Mouse (Mus musculus) B cell, adult 2 months (primary cell): ENCODE measurements around the gene Peli3.
"Not testable (repeated sequence)": the region's sequence is repeated elsewhere in the genome, so short reads cannot be mapped to it uniquely, and the experiment has no call there.

Experiments
- DNase-seq, 2 experiments: peaks; one replicate each; pipeline ENCODE4 v3.0.0; 2022

The Peli3 gene

DNA sequence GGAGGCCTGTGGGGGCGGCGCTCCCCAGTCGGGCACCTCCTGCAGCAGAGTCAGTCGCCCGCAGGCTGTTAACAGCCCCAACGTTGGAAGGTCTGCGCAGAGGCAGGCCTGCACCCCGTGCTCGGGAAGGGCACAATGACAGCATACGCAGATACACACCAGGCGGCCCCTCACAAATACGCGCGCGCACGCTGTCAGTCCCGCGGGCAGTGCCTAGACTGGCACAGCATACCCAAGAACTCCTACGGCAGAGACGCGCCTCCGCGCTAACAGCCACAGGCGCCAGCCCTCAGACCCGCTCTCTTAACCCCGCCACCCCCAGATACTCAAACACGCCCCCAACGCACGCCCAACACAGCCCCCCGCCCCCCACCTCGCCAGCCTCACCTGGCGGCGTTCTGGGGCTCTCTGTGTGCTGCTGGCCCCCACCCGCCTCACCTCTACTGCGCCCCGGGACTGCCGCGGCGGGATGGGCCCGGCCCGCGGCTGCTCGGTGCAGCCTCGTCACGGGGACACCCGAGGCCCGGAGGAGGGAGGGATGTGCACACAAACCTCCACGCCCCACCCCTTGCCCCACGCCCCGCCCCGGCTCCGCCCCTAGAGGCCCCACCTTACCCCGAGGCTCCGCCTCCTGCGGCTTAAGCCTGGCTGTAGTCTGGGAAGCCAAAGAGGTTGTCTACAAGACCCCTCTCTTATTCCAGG is at the start of gene Peli3:
Gene Peli3, minus strand, starts transcription at position 577 of the 702 bp plus-strand sequence.
- DNase-seq, result peak; percentile 85

GRCm38 (mm10) chr19:4992371-4992770 is 49.4 kb upstream of the Peli3 start:
- peak in 1 of 2 experiments; percentile 12 for DNase-seq

GRCm38 (mm10) chr19:4990716-4991115 is 47.8 kb upstream of the Peli3 start:
- DNase-seq, result no peak

DNA sequence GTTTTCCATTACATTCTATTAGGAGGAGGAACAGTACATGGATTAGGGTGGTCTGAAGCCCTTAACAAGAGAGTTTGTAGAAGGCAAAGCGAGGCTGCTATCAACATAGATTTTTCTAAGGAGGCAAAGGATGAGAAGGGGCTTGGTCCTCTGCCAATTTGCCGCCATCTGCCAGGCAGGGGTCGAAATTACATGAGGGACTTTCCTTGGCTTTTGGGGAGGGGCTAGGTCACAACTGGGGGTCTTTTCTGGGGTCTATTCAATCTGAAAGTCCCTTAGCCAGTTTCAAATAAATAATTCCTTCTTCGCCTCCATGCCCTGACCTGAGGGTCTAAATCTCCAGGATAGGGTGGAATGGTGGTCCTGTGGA is 47.3 kb upstream of the Peli3 start, which contains the start of gene Npas4:
Gene Npas4, minus strand, starts transcription at position 61 of the 370 bp plus-strand sequence.
- DNase-seq, result no peak

DNA sequence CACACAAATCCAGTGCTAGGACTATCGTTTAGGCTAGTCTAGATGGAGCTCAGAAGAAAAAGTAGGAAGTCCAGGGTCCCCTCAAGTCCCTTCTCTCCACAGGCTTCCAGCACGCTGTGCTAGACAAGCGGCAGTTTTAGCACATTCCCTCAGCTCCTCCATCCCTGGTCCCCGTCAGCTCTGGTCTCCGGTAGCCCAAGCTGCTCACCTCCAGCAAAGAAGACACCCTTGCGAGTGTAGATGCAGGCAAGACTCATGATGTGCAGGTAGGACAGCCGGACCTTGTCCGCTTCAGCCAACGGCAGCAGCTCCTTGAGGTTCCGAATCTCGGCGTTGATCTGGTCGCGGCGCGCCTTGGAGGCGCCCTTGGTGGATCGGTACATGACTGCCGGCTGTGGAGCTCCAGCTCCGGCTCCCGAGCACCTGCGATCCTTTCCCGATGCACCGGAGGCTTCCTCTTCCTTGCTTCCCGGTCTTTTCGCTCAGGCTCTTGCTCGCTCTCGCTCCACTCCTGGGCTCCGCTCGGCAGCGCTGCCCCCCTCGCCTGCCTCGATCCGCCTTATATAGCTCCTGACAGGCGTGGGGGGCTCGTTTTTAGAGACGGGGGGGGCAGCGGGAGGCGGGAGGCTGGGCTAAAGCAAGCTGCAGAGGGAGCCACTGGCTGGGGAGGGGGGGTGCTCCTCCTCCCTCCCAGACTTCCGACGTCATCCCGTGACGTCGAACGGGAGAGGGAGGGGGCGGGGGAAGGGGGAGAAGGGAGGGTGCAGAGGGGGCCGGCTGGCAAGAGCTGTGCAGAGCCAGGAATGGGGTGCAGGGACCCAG is 46.7 kb upstream of the Peli3 start:
- no peak for DNase-seq

DNA sequence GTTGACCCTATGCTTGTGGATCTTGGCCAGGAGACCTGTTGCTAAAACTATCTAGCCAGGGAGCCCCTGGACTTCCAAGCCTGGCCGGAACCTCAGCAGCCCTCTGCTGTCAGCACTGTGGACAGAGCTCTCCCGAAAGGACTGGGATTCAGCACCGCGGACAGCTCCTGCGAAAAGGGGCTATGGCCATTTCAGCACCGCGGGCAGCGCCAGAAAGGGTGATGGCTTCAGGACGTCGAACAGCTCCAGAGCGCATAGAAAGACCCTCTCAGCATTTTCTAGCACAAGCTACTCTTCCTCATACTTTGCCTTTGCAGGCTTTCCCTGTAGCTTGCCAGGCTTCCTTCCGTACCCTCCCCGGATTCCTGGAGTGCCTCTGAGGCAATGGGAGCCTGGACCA is 46.1 kb upstream of the Peli3 start:
- peak; percentile 79 to 81 for DNase-seq

- DNase-seq, result peak; percentile 60 to 67
Measured at GRCm38 (mm10) chr19:4981767-4982166, 38.8 kb upstream of the Peli3 start.

- DNase-seq, result peak; percentile 15 to 25
Measured at GRCm38 (mm10) chr19:4968236-4968635, 25.3 kb upstream of the Peli3 start.

GRCm38 (mm10) chr19:4961928-4962601 is 19.1 kb upstream of the Peli3 start, which contains the start of gene Mrpl11:
Gene Mrpl11 (plus strand): TSS chr19:4962147.
- DNase-seq, result peak; percentile 89

DNA sequence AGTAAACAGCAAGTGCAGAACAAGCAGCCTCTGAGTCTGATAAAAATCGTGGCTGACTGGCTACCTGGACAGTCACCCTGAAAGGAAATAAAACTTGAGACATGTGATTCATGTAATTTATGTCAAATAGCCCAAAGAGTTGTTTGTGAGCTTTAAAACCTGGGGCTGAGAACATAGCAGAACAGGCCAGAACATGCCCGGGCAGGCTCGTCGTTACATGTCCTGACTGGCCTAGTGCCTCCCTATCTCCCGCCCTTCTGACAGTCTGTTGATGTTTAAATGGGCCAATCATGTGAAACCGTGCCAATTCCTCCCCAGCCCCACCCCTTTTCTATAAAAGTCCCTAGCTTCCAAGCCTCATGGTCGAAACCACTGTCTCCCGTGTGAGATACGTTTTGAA is 5.7 kb upstream of the Peli3 start:
- not testable (repeated sequence) for DNase-seq

- DNase-seq, result no peak
Measured at GRCm38 (mm10) chr19:4945540-4945939, 2.6 kb upstream of the Peli3 start.

- DNase-seq, result peak in 1 of 2 experiments; percentile 5
Measured at GRCm38 (mm10) chr19:4943253-4943588, 294 bp upstream of the Peli3 start.

GRCm38 (mm10) chr19:4937444-4938310 is 5.2 kb downstream of the Peli3 start:
- no peak for DNase-seq

- DNase-seq, result no peak
Measured at GRCm38 (mm10) chr19:4936896-4937295, 6.0 kb downstream of the Peli3 start.

DNA sequence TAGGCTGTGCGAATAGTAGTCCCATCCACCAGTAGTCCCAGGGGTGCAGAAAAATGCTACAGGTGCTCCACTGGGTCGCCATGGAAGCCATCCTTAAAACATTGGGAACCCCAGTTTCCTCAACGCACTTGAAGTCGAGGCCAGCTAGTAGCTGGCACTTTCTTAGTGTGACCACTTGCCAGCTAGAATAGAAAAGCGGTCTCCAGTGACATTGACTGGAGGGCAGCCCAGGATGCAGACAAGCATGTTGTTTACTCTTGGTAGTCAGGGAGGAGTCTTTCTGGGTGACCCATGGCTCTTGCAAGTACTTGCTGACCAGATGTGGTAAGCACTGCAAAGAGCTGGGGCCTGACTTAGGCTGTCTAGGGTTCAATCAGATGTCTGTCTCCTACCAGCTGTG is 14.1 kb downstream of the Peli3 start:
- no peak for DNase-seq

DNA sequence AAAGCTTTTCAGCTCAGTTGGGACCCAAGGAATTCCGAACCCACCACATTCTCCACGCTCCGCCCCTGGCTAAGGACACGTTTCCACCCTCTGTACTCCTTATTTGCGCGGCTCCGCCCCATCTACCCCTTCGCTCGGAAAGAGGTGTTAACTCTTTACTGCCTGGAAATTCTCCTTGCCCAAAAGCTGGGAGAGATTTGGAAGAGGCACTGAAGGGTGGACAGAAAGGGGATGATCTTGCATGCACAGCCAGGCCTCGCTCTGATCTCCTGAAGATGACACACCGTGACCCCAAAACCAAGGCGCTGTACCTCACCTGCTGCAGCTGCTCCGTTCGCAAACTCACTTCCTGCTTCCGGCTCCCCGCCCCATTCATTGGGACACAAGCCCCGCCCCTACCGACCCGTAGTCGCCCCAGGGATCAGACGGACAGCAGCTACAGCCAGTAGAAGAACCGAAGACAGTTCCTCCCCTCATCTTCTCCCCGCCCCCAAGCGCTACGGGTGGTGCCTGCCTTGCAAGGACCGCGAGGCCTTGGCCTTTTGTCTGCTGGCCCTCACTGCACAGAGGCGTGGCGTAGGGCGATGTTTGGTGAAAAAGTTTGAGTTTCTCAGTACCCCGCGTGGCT is 14.9 kb downstream of the Peli3 start, which contains the start of gene Dpp3:
Gene Dpp3, minus strand, starts transcription at position 384 of the 628 bp plus-strand sequence.
- DNase-seq, result peak; percentile 96 to 98

DNA sequence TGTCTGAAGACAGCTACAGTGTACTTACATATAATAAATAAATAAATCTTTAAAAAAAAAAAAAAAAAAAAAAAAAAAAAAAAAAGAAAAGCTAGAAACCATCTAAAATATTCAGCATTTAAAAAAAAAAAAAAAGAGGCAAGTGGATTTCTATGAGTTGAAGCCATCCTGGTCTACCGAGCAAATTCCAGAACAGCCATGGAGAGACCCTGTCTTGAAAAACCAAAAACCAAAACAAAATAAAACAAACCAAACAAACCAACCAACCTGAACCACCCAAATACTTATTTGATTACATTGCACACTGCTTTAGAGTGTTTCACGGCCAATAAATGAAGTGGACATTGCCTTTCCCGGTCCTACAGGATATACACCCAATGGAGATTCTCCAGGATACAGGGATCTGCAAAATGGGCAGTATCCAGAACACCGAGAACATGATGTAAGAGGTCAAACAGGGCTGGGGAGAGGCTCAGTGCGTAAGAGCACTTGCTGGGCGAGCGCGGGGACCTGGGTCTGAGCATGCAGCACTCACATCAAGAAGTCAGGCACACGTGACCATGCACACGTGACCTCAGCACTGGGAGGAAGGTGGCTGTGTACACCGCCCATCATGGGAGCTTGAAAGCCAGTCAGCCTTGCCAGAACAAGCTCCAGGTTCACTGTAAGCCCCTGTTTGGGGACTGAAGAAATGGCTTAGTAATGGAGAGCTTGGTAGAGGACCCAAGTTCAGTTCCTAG is 17.6 kb downstream of the Peli3 start:
- DNase-seq, result no peak

DNA sequence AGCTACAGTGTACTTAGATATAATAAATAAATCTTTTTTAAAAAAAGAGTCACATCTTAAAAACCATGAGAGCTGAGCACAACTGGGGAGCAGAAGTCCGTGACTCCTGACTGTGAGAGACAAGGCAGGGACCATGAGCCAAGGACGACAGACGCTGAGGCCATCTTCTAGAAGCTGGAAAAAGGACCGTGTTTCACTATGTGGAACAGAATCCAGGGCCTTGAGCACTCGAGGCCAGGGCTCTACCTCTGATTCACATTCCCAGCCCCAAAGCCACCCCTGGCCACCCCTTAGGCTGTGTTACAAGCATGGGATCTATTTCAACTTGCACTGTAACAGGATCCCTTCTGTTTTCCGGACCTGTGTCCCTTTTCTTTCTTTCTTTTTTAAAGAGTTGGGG is 23.3 kb downstream of the Peli3 start:
- DNase-seq, result no peak

- DNase-seq, result no peak
Measured at GRCm38 (mm10) chr19:4916827-4917226, 26.1 kb downstream of the Peli3 start.

GRCm38 (mm10) chr19:4915924-4916603 is 26.9 kb downstream of the Peli3 start:
- no peak for DNase-seq

DNA sequence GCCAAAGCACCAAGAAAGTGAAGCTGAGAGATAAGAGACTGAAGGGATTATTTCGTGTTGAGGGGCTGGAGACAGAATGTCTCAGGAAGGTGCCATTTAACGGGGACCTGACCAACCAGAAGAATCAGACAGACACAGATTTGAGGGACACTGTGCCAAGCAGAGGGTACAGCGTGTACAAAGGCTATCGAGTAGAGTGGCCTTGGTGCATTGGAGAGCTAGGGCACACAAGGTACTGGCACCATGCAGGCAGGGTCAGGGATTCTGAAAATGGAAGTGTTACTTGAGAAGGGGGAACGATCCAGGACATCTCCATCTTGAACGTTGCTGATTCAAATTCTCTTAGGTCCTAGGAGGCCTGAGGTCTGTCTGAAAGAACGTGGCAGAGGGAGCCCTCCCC is 33.6 kb downstream of the Peli3 start:
- no peak for DNase-seq
